Mouse (Mus musculus) megakaryocyte, adult 5-6 weeks (primary cell): ENCODE measurements around the gene Cenpu. TPM values are rescaled to one million over a fixed set of nuclear protein-coding genes. Genes with fewer than 3 reads are reported as not detected.

Experiments
- ATAC-seq: 2 replicates; pipeline ENCODE4 v1.8.0; 2016; ENCODE audit warnings: mild to moderate bottlenecking, inconsistent platforms; ENCODE audit not compliant: poor library complexity, severe bottlenecking
- total RNA-seq, 2 experiments: library from RNA; stranded (forward) in 1 of 2; stranded (reverse) in 1 of 2; fragments of 153-499, 151-499 nt in 1 of 2; fragments of 221-1000, 200-1000 nt in 1 of 2; gene quantifications; 2 replicates each; pipeline versions ENCODE4 v1.2.3 to v1.2.4; 2015 to 2017

Cenpu gene
- total RNA-seq (2015) = 21.0 and 25.9 TPM in 2 replicates
- 30.1 and 70.6 TPM in 2 replicates for total RNA-seq (2017)

DNA sequence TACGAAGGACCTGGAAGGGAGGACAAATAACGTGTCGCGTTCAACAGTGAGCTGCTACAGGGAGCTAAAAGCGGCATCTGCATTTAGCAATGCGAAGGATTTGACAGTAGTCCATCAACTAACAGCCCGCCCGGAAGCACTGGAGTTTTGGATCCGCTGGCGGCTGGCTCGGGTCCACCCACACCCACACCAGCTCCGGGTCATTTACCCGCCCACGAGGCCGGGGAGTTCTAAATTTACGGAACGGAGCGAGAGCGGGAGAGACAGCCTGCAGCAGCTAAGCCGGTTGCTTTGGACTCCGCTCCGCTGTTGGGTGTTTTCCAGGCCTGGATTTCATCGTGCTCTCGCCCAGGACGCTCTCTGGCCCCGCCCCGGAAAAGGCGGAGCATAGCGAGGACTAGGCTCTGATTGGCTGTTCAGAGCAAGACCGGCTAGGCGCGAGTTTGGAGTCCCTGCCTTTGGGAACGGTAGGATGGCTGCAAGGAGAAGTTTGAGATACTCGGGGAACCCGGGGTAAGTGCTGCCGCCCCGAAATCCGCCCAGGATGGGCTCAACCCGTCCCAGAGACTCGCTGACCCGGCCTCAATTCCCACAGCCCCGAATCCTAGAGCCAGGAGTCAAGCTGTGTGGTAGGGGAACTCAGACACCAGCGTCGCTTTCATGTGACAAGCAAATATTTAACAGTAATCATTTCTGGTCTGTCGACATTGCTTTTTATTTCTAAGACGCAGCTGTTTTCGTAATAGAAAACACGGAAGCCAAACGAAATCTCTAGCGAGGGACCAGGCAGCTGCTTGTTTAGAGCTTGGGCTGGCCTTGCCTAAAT lies at the start of gene Cenpu:
Gene Cenpu (plus strand): TSS at position 414 of the 826 bp plus-strand sequence.
- peak; percentile 92 for ATAC-seq

DNA sequence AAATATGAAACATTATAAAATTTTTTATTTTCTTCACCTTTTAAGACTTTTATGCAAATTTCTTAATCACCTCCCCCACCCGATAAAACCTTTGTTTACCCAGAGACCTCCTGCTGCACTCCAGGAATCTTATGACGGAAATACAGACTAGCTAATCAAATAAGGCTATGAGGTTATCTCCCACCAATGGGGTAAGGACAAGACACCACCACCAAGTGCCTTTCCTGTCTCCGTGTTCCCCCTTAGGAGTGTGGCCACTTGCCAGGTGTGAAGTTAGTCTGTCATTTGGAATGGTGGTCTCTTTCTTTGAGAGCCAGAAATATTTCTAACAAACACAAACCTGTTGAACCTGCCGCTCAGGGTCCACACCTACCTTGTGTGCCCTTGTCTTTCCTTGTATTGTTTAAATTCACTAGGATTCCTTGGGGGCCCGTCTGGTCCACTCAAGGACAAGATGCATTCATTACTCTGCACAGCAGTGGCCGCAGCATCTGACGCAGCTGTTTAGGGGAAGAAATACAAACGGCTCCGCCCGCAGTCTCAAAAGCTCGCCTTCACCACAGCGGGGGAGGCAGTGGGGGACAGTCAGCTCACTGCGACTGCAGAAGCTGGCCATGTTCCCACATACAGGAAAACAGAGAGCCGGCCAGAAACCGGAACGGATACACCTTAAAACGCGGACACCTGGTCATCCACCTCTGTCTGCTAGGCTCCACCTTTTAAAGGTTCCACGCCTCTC lies 49.3 kb upstream of the Cenpu start:
- no peak for ATAC-seq

DNA sequence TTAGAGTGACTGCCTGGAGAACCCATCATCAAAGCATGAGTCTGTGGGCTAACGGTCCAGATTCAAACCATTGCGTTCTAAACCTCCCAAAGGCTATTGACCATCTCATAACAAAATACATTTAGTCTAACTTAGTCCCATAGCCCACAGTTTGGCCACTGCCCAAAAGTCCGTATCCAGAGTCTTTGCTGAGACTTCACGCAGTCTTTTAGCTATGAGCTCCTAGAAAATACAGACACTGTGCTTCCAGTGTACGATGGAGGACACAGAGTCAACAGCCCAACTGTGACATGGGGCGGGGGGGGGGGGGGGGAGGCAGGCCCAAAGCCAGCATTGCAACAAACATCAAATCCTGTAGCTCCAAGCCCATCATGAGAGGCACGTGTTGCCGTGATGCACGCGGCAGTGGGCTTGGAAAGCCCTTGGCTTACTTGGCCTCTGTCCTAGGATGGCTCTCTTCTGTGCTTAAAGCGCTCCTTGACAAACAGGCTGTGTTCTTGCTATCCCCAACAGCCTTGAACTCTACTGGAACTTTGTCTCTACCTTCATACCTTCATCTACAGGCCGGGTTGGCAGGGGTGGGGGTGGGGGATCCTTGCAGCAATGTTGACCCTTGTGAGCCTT lies 48.6 kb upstream of the Cenpu start:
- ATAC-seq = no peak

DNA sequence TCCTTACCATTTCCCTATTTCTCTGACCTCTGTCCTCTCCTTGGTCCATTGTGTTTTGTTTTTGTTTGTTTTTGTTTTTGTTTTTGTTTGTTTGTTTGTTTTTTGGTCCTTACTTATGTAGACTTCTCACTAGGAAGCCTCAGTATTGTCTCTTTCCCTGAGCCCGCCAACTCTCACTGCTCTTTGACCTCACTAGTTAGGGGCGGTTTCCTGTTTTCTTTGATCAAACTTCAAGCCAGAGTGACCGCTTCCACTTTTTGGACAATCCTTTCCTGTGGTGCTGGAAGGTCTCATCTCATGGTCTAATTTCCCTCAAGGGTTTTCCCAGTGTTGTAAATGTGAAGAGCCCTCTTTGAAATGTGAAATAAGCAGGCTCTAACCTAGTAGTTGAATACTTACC lies 47.6 kb upstream of the Cenpu start:
- ATAC-seq = 0 out of 2 replicates have a peak, but pooled peaks have one; percentile 41

DNA sequence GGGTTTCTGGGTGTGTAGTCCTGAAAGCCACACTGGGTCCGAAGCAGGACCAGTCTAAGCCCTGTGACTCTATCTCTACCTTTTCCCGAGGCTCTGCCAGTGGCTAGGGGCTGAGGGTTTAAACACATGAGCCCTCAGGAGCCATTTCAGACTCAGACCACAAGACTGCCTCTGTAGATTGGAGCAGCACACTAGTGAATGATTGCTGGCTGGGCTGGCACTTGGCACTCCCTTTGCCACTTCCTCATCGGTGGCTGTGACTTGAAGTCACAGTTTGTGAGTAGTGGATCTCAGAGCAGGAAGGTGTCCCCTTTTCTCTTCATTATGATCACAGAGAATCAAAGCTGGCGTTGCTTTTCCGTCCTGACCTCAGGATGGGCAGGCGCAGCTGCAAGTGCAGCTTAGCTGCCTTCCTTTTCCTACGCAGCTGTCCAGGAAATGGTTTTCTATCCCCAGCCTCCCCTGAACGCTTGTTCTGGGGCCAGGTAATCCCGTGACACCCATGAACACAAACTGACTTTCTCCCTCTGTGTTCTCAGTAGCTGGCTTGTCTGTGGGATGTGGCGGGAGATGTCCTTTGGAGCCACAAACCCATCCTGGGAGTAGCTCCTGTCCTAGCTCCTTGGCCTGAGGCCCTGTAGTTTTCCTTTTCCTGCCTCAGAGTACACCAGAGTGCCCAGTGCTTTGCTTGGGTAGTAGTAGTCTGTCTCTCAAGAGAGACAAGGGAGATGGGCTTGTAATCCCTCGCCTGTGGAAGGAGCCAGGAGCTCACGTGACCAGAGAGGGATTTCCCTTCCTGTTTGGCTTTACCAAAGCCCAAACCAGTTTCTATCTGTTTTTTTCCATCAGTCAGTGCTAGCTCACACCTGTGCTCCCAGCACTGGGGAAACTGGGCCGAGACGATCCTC lies 43.1 kb upstream of the Cenpu start:
- ATAC-seq = peak; percentile 90

DNA sequence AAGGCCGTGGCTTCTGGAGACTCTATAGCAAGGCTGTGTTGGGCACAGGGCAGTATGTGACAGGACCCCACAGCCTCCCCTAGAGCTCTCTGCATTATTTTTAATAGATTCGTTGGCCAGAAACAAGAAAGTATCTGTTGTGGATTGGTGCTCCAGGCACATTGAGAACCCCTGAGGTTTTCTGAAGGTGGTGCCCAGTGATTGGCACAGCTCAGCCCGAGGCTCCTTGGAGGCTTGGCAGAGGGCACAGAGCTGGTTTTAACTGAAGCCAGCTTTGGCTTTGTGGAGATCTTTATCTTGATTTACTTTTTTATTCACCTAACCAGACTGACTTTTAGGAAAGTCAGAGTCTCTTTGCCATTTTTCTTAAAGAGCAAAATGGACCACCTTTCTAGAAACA lies 42.4 kb upstream of the Cenpu start:
- no peak for ATAC-seq

DNA sequence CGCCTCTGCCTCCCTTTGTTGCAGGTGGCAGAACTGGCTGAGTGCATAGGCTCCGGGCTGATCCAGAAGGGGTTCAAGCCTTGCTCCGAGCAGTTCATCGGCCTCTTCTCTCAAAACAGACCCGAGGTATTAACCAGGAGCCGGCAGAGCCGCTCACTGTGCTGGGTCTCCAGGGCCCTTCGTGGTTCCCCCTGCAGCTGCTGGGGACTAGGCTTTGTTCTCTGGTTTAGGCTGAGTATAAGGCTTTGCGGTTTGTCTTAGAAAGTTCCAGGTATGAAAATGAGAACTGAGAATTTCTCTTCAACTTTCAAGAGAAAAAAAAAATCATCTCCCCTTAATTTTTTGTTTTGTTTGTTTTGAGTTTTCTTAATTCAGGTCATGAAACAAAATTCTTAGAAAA lies 40.5 kb upstream of the Cenpu start:
- ATAC-seq = no peak

DNA sequence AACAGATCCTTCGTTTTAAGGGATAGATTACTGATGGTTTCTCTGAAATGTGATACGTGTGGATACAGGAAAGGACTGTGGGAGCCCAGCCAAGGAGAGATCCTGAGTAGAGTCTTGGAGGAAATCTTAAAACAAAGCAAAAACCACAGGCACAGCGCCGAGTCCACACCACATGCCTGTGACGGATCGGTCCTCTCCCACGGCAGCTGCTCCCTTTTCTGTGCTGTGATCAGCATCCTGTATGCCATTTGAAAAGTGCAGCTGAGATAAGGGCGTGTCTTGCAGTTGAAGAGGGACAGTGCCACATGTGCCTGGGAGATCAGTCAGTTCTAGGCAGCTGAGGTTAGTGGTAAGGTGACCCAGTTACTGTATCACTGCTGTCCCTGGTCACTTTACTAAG lies 39.3 kb upstream of the Cenpu start:
- ATAC-seq = no peak

DNA sequence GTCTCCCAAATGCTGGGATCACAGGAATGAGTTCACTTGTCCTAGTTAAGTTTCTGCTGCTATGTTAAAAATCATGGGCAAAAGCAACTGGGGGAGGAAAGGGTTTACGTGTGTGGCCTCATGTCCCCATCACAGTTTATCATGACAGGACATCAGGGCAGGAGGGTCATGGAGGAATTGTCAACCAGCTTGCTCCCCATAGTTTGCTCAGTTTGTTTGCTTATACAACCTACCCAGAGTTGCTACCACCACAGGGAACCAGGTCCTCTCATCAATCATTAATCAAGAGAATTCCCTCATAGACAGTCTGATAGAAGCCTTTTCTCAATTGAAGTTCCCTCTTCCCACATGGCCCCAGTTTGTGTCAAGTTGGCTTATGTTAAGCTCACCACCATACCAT lies 37.8 kb upstream of the Cenpu start:
- no peak for ATAC-seq

DNA sequence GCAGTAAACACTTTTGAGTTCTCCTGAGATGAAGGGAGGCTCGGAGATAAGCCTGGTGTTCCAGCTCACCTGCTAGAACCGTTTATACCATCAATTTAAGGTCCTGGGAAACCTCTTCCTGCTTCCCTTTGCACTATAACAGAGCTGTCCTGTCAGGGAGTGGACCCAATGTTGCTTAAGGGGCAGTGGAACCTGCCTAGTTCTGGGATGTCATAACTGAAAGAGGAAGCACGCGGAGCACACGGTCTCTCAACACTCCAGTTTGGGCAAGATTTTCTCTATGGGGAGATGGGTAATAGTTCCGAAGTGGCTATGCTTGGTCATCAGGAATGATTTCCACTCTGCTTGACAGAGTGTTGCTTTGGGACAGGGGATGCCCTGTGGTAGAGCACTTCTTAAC lies 31.2 kb upstream of the Cenpu start:
- ATAC-seq = peak; percentile 98

DNA sequence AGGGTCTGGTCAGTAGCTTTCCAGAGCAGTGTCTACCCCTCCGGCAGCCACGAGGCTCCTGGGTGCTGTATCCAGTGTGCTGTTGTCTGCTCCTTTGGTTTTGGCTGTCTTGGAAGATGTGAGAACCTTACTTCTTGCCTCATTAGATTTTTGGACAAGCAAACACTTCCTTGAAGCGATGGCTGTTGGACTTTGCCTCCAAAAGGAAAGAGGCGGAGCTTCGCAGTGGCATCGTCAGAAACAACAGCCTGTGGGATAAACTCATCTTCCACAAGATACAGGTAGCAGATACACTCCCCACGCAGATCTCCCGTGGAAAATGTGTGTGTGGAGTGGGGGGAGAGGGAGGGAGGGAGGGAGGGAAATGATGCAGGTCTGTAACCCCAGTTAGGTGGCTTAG lies 25.7 kb upstream of the Cenpu start:
- ATAC-seq = no peak

DNA sequence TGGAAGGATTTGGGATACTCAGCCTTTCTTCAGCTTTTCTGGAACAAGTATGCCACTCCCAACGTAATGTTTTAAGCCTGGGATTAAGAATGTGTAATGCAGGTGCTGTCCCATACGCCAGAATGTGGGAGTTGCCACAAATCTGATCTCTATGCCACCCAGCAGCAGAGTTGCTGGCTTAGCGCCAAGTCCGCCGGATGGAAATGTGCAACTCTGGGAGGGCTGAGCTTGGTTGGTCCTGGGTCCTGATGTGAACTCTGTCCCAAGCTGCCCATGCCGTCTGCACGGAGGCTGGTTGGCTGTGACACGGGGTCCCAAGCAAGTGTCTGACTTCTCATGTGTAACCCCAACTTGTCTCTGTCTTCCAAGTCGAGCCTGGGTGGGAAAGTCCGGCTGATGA lies 25.0 kb upstream of the Cenpu start:
- no peak for ATAC-seq

DNA sequence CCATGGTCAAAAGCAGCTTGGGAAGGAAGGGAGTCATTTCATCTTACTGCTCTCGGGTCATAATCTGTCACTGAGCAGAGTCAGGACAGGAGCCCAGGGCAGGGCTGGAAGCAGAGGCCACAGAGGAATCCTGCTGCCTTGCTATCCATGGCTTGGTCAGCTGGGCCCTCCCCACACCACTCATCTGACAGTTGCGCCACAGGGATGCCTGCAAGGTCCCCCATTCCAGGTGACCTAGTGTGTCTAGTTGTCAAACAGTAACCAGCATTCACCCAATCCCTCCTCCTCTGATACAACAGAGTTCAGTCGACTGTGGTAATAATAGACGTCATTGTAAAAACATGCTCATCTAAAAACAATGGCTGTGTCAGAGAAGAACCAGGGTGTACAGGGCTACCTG lies 22.3 kb upstream of the Cenpu start:
- no peak for ATAC-seq

DNA sequence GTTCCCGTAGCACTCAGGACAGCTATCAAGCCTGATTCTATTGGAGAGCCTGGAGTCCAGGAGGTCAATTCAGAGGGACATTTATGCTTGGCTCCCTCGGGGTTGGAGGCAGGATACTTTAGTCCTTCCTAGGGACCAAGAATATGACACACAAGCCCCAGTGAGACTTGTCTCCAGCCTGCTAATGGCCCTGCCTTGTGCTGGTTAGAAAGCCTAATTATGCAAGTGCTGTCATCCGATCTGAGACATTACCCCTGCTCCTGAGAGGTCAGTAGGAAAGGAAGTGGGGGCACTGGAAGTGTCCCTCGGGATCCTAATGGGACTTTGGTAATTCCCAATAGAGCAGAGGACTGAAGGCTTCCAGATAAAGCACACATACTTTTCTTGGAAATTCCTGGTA lies 21.3 kb upstream of the Cenpu start:
- no peak for ATAC-seq

DNA sequence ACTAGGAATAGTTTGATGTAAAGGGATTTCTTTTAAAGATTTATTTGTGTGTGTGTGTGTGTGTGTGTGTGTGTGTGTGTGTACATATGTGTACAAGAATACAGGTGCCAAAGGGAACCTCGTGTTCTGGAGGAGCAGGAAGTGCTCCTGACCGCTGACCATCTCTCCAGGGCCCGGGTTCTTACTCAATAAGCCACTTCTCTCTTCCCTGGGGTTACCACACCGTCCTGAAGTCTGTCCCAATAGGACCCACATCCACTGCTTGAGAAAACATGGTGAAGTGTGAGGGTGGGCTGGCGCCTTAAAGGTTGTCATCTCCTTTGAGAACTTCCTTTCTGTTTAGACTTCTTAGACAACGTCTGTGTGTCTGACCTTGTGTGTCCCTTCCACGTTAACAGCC lies 17.9 kb upstream of the Cenpu start:
- ATAC-seq = peak; percentile 100

DNA sequence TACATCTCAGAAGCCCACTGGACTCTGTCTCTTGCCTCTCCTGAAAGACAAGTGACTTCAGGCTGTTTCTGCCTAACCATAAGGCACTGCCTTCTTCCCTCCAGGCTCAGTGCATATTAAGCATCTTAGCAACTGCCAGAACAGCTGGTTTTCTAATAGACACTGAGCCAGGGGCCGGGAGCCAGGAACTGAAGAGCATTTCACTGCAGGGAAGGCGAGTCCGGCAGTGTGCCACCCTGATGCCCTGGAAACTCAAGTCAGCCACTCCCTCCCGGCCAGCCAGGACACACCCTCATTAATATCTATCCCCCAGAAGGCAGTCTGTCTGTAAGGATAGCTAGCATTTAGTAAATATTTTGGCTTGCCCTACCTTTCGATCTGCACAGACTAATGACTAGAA lies 12.1 kb upstream of the Cenpu start:
- no peak; the same call in 1 of the 2 replicates for ATAC-seq

DNA sequence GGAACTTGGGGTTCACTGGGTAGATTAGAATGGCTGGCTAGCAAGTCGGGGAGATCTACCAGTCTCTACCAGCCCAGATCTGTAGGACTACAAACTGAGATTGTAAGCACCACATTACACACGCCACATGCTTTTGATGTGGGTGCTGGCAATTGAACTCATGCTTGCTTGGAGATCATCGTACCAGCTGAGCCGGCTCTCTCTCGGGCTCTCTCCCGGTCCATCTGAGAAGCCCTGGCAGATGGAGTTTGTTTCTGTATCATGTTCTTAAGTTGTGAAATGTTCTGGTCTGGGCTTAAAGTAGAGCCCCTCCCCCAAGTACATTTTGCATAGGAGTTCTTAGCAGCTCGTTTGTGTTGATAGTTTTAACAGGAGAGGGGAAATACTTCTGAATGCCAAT lies 8.6 kb upstream of the Cenpu start:
- no peak for ATAC-seq

DNA sequence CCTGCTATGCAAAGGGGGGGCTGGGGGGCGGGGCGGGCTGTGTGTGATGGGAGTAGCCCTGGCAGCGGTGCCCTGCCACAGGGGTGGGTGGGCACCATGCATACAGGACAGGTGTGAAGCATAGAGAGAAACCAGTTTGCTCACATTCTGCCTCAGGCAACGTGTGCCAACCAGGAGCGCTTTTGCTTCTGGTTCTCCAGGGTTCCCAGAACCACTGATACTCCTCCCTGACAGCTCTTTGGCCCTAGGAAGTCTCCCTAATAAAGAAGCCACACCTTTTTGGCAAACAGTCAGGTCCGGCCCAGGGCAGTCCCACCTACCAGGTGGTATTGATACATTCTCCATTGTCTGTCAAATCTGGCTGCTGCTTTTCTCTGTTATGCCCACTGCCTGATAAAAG lies 8.2 kb upstream of the Cenpu start:
- ATAC-seq = no peak

DNA sequence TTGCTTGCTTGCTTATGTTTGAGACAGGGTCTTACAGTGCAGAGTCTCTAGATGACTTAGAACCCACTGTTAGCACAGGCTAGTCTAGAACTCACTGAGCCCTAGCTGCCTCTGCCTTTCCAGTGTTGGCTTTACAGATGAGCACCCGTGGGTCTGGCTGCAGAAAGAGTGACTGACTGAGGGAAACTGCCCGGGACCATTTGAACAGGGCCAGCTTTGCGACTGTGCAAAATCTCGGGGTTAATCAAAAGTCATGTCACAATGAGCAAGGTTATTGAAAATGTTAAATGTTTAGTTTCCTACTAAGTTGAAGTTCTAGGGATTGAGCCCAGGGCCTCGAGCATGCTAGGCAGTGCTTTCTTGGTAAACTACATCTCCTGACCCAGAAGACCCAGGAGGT lies 6.0 kb upstream of the Cenpu start:
- no peak for ATAC-seq

DNA sequence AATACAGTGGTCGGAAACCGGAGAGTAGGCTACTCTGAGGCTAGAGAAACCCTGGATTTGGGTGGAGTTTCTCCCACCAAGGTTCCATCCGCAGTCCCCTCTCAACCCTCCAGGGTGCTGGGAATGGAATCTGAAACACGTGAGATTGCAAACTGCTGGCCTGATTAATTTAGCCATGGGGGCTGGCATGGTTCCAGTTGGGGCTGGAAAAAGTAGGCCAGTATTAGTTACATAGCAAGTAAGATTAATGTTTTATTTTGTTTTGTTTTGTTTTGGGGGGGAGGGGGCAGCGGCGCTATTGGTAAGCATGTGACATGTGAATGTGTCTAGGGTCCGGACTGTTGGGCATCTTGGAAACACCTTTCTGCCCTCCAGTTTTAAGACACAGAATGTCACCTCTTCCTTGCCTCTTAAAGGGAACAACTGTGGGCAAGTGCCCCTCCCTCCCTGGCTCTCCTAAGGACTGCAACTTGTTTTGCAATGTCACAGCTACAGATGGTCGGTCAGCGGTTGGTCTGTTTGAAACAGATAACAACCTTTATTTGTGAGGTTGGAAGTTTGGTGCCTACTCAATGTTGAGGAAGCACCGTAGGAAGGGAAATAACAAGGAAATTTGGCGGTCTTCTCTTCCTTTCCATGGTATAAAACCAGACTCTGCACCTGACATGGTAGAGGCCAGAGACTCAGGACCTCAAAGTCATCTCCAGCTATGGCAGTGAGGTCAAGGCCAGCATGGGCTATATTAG lies 5.2 kb upstream of the Cenpu start:
- peak; percentile 62 for ATAC-seq
